Mouse (Mus musculus) intestine, embryonic 15.5 days (tissue): Measurements from ENCODE around the gene Ly6g6c. TPM values are rescaled to one million over a fixed set of nuclear protein-coding genes. Genes with fewer than 3 reads are reported as not detected.
"Not testable (repeated sequence)": the region's sequence is repeated elsewhere in the genome, so short reads cannot be mapped to it uniquely, and the experiment has no call there.

ENCODE experiments used
- ATAC-seq: fragments of 200-750 bp; cut with Nextera tagmentation; 2 replicates; pipeline ENCODE4 v1.8.0; 2017; ENCODE audit warnings: moderate TSS enrichment, moderate library complexity
- H3K27ac ChIP-seq: fragments of 300-500 bp; sonication (generic); 2 replicates; pipeline ENCODE4 v1.5.1; 2015; ENCODE audit warnings: mild to moderate bottlenecking, inconsistent platforms
- H3K27me3 ChIP-seq: fragments of 300-500 bp; sonication (generic); replicated peaks from 2 replicates; pipeline ENCODE4 v1.6.1; 2015; ENCODE audit warnings: inconsistent platforms
- H3K36me3 ChIP-seq: fragments of 300-500 bp; sonication (generic); 2 replicates; pipeline ENCODE4 v1.6.1; 2015; ENCODE audit warnings: inconsistent platforms
- H3K4me1 ChIP-seq: fragments of 300-500 bp; sonication (generic); replicated peaks from 2 replicates; pipeline ENCODE4 v1.6.1; 2015; ENCODE audit warnings: inconsistent platforms
- H3K4me2 ChIP-seq: fragments of 300-500 bp; sonication (generic); replicated peaks from 2 replicates; pipeline ENCODE4 v1.6.1; 2015; ENCODE audit warnings: mild to moderate bottlenecking, inconsistent platforms
- H3K4me3 ChIP-seq: fragments of 300-500 bp; sonication (generic); replicated peaks from 2 replicates; pipeline ENCODE4 v1.5.1; 2015; ENCODE audit warnings: inconsistent platforms
- H3K9ac ChIP-seq: fragments of 300-500 bp; sonication (generic); 2 replicates; pipeline ENCODE4 v1.6.1; 2015; ENCODE audit warnings: inconsistent platforms
- H3K9me3 ChIP-seq: fragments of 300-500 bp; sonication (generic); 2 replicates; pipeline ENCODE4 v1.6.1; 2016; ENCODE audit warnings: inconsistent platforms
- WGBS: fragments of 180-500 bp; shearing (Covaris S2); methylation state at CpG from one replicate; pipeline ENCODE4 v1.1.7; 2015; 5-methylcytosine and 5-hydroxymethylcytosine counted together
- polyA plus RNA-seq: library from polyadenylated mRNA; unstranded; fragments of >200 nt; fragmentation: Nextera tagmentation; extraction: Ambion mirVana; gene quantifications from 2 replicates; pipeline ENCODE4 v1.2.1, GENCODE M21; 2015

Ly6g6c gene
- polyA plus RNA-seq, 1 experiment from 2014 or later, result not detected

DNA sequence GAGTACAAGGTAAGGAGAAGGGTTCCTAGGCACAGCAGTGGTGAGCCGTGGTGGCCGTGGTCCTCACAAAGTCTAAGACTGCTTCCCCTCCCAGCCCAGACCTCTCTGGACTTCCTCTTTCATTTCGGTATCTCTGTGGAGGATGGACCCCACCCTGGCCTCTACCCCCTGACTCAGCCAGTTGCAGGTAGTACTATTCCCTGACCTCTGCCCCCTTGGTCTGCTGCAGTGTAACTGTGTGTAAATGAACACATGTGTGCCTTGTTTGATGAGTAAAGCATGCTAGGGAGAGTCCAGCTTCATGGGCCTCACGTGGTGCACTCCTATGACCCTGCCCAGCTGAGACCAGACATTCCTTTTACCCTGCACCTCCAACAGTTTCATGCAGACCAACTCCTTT, 41.4 kb upstream of the Ly6g6c start:
- peak; percentile 51 for ATAC-seq
- no peak overlapping the region for H3K4me2 ChIP-seq
- no peak overlapping the region for H3K27ac ChIP-seq
- H3K9ac ChIP-seq, result 0 out of 2 replicates have a peak overlapping the region, but pooled peaks have one; percentile 26
- no peaks in the 10 kb centered on the region for H3K9me3 ChIP-seq
- 47% methylated on average over 4 of the region's 4 CpGs for WGBS
- H3K27me3 ChIP-seq, result no peaks in the 10 kb centered on the region
- H3K4me1 ChIP-seq, result peaks cover 43% of the 10 kb centered on the region
- no peak overlapping the region for H3K4me3 ChIP-seq
- no peaks in the 10 kb centered on the region for H3K36me3 ChIP-seq

DNA sequence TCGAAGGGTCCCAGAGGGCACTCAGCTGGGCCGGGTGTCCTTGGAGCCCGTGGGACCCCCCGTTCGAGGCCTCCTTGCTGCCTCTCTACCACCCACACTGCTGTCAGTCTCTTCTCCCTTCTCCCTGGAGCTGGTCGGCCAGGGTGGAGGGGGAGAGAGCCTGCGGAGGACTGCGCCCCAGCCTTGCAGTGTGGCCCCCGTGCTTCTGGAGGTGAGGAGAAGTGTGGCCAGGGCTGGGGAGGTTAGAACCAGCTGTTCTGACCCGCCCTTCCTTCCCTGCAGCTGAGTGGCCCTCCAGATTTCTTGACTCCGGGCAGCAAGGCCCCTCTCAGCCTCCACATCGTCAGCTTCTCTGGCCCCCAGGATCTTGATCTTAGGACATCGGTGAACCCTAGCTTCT, 40.9 kb upstream of the Ly6g6c start:
- peak overlapping the region; percentile 26; the same call in 1 of the 2 replicates for H3K9ac ChIP-seq
- WGBS, result 71% methylated on average over 13 of the region's 13 CpGs

DNA sequence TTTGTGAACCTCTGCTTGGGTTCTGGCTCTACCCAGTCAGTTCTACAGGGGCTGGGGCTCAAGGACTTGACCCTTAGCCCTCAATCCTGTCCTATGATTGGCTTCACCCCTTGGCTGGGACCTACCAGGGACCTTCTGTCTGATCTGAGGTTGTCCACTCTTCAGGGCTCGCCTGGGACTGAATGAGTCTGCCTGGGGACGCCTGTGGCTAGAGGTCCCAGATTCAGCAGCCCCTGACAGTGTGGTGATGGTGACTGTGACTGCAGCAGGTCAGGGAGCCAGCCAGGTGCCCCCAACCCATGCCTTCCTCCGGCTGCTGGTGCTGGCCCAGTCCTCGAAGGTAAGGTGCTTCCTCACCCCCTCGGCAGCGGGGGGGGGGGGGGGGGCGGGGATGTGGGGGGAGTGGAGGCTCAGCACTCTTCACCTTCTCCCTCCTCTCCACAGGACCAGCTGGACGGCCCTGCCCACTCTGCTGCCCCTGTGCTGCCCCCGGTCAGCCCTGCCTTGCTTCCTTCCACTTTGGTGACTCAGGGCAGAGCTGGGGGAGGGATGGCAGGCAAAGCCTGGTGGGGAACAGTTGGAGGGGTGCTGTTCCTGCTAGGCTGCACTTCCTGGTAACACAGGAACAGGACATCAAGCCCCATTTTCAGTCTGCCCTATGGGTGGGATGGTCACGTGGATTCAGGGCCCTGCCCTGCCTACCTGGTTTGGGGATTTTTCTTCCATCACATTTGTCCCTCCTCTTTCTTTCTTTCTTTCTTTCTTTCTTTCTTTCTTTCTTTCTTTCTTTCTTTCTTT, 40.3 kb upstream of the Ly6g6c start:
- WGBS, result 68% methylated on average over 8 of the region's 10 CpGs
- Histone ChIP-seq H3K9ac (no peak overlapping the region), H3K27me3 (no peaks in the 10 kb centered on the region), H3K36me3 (no peaks in the 10 kb centered on the region), H3K9me3 (no peaks in the 10 kb centered on the region), H3K4me2 (no peak overlapping the region), H3K4me3 (no peak overlapping the region), H3K4me1 (peaks cover 50% of the 10 kb centered on the region), H3K27ac (no peak overlapping the region)
- ATAC-seq, result no peak

More for the DNA sequence above, 40.9 kb upstream of the Ly6g6c start:
- Histone ChIP-seq H3K36me3 (no peaks in the 10 kb centered on the region), H3K4me2 (no peak overlapping the region), H3K4me3 (no peak overlapping the region), H3K9me3 (no peaks in the 10 kb centered on the region), H3K27me3 (no peaks in the 10 kb centered on the region), H3K4me1 (peaks cover 47% of the 10 kb centered on the region), H3K27ac (no peak overlapping the region)
- no peak for ATAC-seq

DNA sequence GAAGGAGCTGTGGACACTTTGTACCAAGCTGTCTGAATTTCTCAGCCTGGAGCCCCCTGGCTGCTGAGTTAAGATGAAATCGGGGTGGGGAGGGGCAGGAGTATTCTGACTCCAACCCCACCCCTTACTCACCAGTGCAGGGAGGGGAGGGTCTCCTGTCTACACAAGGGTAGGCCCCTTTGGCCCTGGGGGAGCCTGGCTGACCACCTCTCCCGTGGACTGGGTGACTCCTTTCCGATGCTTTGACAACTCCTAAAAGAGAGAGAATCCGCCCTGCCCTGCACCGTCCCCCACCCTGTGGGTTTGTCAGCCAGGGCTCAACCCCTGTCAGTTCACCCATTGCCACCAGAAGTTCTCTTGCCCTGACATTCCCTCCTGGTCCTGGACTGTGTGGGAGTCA, 39.0 kb upstream of the Ly6g6c start:
- Histone ChIP-seq H3K27ac (0 out of 2 replicates have a peak overlapping the region, but pooled peaks have one; percentile 36), H3K9ac (peak overlapping the region; percentile 20), H3K27me3 (no peaks in the 10 kb centered on the region), H3K9me3 (no peaks in the 10 kb centered on the region), H3K4me2 (peak overlapping the region; percentile 11; the same call in 1 of the 2 replicates), H3K4me3 (no peak overlapping the region), H3K36me3 (no peaks in the 10 kb centered on the region), H3K4me1 (peaks cover 51% of the 10 kb centered on the region)
- 78% methylated on average over 5 of the region's 5 CpGs for WGBS
- no peak for ATAC-seq

DNA sequence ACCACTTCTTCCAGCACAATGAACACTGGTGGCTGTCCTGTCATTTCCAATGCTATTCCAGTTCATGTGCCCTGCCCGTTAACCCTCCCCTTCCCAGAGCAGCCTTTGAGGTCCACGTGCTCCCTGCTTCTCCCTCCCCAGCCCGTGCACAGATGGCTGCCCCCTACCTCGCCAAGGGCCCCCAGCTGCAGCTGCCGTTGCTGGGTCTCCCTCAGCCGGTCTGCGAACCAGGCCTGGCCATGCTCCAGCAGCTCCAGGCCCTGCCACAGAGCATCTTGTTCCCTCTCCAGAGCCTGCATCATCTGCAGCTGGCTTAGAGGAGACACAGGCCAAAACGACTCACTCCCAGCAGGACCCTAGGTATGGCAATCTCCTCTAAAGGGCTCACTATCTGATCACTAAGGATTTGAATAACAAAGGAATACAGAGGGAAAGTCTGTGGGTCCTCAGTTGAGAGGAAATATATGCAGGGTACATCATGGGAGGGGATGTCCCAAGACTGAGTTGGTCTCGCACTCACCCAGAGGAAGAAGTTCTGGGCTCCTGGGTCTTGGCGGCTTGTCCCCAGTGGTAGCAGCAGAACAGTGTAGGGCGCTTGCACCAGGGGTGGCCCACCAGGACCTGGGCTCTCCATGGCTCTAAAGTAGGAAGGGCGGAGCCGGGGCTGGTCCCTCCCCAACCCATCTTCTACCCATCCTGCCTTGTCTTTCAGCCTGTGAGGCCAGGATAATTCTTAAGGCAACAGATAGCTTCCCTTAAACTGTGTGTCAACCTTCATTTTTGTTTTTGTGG, 37.7 kb upstream of the Ly6g6c start, which contains the start of gene Sapcd1:
TSS of gene Sapcd1 (minus strand) at position 740 of the 792 bp plus-strand sequence.
- H3K4me2 ChIP-seq, result peak within 1 kb of the TSS; percentile 44
- 0 out of 2 replicates have a peak within 1 kb of the TSS, but pooled peaks have one; percentile 26 for H3K9ac ChIP-seq
- H3K36me3 ChIP-seq, result no peaks in the 10 kb centered on the region
- H3K27ac ChIP-seq, result peak within 1 kb of the TSS; percentile 54
- no peaks in the 10 kb centered on the region for H3K27me3 ChIP-seq
- H3K4me1 ChIP-seq, result peaks cover 46% of the 10 kb centered on the region
- 42% methylated on average over 13 of the region's 13 CpGs for WGBS
- ATAC-seq, result peak; percentile 66
- H3K9me3 ChIP-seq, result no peaks in the 10 kb centered on the region
- H3K4me3 ChIP-seq, result 0 out of 2 replicates have a peak within 1 kb of the TSS, but pooled peaks have one; percentile 10

DNA sequence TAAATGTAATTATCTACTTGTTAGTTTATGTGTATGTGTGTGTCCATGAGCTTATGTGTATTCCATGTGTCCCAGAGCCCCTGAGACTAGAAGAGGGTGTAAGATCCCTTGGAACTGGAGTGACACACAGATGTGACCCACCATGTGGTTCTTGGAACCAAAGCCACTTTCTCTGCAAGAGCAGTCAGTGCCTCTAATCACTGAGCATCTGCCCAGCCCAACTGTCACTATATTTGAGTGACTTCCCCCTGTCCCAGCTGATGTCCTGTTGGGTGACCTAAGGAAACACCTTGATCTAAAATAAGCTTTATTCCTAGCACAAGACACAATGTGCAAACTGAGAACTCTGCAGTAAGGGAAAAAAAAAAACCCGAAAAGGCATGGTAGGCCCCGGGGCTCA, 36.9 kb upstream of the Ly6g6c start:
- Histone ChIP-seq H3K36me3 (no peaks in the 10 kb centered on the region), H3K27me3 (no peaks in the 10 kb centered on the region), H3K4me1 (peaks cover 46% of the 10 kb centered on the region), H3K4me3 (no peak overlapping the region), H3K9ac (no peak overlapping the region), H3K4me2 (no peak overlapping the region), H3K9me3 (no peaks in the 10 kb centered on the region), H3K27ac (0 out of 2 replicates have a peak overlapping the region, but pooled peaks have one; percentile 25)
- 65% methylated on average over 2 of the region's 2 CpGs for WGBS
- ATAC-seq, result no peak

DNA sequence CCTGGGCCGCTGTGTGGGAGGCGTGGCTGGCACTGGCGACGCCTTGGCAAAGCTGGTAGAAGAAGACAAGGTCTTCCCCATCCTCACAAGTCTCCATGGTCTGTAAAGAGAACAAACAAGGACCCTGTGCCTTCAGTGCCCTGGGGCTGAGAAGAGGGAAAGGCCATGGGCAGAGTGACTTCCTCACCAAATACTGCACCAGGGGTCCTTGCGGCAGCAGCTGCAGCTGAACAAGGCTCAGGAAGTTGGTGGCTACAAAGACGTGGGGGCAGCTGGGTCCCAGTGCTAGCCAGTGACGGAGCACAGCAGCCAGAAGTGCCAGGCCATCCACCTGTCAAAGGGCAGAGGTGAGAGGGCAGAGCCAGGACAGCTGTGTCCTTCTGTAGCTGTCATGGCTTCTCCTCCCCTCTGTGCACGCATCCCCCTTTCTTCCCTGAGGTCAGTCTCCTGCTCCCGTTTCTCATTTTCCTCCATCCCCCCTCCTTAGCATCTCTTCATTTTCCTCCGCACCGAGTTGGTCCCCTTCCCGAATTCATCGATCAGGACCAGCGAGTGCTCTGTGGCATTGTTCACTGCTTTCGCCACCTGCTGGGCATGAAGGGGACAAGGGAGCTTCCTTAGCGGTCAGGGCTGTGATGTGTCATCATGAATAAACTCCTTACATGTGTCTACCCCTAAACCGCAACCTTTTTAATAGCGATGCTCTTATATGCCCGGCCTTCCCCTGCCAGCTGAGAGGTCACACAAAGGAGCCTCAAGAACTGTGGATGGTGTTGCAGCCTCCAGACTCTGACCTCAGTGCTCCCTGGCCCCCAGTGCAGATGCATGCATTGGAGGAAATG, 35.3 kb upstream of the Ly6g6c start:
- H3K9me3 ChIP-seq, result no peaks in the 10 kb centered on the region
- no peak overlapping the region for H3K27ac ChIP-seq
- H3K4me1 ChIP-seq, result peaks cover 35% of the 10 kb centered on the region
- H3K4me2 ChIP-seq, result no peak overlapping the region; the same call in 1 of the 2 replicates
- WGBS, result 38% methylated on average over 19 of the region's 19 CpGs
- H3K27me3 ChIP-seq, result no peaks in the 10 kb centered on the region
- no peak overlapping the region for H3K4me3 ChIP-seq
- H3K36me3 ChIP-seq, result no peaks in the 10 kb centered on the region
- H3K9ac ChIP-seq, result 0 out of 2 replicates have a peak overlapping the region, but pooled peaks have one; percentile 3
- ATAC-seq, result no peak

DNA sequence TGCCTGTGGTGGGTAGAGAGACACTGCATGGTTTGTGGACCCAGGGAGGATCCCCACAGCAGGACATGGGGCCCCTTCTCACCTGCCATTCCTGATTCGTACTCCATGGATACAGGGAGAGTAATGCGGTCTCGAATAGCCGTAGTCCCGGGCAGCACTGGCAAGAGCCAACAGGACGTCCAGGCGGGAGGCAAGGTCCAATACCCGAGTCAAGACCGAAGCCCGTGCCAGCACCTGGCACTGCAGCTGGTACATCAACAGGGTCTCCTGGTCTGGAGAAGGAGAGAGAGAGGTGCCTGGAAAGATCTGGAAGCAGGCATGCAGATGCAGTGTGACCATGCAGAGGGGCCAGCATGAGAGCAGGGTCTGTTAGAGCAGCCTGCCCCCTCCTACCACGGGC, 33.9 kb upstream of the Ly6g6c start:
- Histone ChIP-seq H3K9ac (no peak overlapping the region), H3K9me3 (no peaks in the 10 kb centered on the region), H3K27me3 (no peaks in the 10 kb centered on the region), H3K4me1 (peaks cover 24% of the 10 kb centered on the region), H3K27ac (no peak overlapping the region), H3K36me3 (no peaks in the 10 kb centered on the region), H3K4me3 (no peak overlapping the region), H3K4me2 (no peak overlapping the region)
- no peak for ATAC-seq
- WGBS, result 92% methylated on average over 11 of the region's 11 CpGs

DNA sequence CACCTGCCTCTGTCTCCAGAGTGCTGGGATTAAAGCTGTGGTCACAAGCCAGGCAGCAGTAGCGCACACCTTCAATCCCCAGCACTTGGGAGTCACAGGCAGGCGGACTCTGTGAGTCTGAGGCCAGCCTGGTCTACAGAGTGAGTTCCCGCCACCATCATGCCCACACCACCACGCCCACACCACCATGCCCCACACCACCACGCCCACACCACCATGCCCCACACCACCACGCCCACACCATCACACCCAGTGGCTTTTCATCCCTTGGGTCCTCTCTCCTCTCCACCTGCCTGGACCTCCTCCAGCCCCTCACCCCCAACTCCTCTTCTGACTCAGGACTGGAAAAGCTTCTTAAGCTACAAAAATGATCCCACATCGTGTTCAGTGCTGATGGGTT, 33.3 kb upstream of the Ly6g6c start:
- Histone ChIP-seq H3K9me3 (no peaks in the 10 kb centered on the region), H3K9ac (no peak overlapping the region), H3K27ac (no peak overlapping the region), H3K27me3 (no peaks in the 10 kb centered on the region), H3K4me3 (no peak overlapping the region), H3K4me1 (peaks cover 20% of the 10 kb centered on the region), H3K4me2 (no peak overlapping the region), H3K36me3 (no peaks in the 10 kb centered on the region)
- WGBS, result 84% methylated on average over 7 of the region's 7 CpGs
- ATAC-seq, result no peak

DNA sequence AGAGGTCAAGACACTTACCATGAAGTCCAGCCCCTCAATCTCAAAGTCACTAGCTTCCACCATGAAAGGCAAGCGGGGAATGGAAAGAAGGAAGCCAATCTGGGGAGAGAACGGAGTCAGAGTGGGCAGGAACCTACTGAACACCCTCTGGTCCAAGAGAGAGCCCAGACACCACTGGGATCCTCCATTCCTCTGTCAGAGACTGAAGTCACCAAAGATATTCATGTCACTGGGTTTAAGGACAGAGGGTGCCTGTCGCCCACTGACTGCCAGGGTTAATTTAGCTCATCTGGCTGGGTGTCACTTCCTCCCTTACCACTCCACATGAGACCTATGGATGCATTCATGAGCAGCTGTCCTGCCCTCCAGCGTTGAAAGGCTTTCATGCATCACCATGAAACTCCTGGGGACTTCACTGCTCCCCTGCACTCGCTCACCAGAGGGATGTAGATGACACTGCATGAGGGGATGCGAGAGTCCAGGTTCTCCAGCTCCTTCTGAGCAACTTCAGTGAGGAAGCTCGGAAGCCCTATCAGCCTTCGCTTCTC, 32.8 kb upstream of the Ly6g6c start:
- no peak for ATAC-seq
- WGBS, result 67% methylated on average over 8 of the region's 8 CpGs
- Histone ChIP-seq H3K9me3 (no peaks in the 10 kb centered on the region), H3K4me3 (no peak overlapping the region), H3K27ac (no peak overlapping the region), H3K36me3 (no peaks in the 10 kb centered on the region), H3K4me1 (peaks cover 20% of the 10 kb centered on the region), H3K9ac (no peak overlapping the region), H3K4me2 (no peak overlapping the region), H3K27me3 (no peaks in the 10 kb centered on the region)

DNA sequence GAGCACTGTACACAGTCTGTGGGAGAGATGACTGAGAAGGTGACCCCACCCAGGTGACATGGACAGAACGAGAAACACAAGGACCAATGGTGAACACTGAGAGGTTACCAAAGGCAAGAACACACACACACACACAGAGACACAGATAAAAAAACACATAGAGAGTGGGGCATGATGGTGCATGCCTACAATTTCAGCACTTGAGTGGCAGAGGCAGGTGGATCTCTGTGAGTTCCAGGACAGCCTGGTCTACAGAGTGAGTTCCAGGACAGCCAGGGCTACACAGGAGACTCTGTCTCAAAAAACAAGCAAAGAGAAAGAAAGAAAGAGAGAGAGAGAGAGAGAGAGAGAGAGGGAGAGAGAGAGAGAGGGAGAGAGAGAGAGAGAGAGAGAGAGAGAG, 31.5 kb upstream of the Ly6g6c start:
- not testable (repeated sequence) for ATAC-seq, H3K27me3 ChIP-seq, H3K4me3 ChIP-seq, H3K9me3 ChIP-seq, H3K36me3 ChIP-seq, H3K4me2 ChIP-seq, H3K27ac ChIP-seq, H3K9ac ChIP-seq
- peaks cover 13% of the 10 kb centered on the region; the same call in 1 of the 2 replicates for H3K4me1 ChIP-seq
- 62% methylated on average over 1 of the region's 1 CpGs for WGBS
